Mouse (Mus musculus): ENCODE measurements around the gene Pls3.

Pls3 gene

DNA sequence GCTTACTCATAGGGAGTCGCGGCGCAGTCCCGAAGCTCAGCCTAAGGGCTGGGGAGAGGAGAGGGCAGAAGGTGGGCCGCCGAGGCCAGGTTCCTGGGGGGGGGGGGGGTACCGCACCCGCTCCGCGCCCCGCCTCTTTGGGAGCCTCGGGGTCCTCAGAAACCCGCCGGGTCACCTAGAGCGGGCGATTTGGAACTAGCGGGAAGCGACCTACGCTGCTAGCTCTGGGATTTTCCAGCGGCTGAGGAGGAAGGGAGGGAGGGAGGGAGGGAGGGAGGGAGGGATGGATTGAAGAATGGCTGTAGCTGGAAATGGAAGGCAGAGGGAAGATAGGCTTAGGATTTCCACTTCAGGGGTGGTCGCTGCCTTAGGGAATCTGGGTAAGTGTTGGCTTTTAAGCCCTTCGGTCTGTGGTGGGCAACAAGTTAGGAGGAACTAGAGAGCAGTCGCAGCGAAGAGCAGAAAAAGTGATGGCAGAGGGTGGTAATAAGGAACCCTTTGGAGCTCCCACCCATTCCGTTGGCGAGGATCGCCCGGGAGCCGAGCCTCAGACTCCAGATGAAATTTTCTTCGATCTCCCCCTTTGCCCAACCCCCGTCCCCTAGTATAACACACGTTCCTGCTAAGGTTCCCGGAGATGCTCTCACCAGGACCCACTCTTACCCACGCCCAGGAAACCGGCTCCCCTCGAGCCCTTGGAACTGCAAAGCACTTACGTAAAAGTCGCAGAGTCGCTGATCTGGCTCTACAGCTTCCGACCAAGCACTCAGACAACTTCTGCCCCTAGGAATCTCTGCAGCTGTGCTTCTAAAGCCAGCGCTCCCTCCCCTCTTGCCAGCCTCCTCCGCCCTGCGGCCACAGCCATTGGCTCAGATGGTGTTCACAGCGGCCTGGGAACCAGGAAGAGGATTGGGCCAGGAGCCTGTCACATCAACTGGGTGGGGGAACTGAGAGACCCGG, at the start of gene Pls3:
Gene Pls3, minus strand, starts transcription at position 851 of the 960 bp plus-strand sequence.
- no peak for DNase-seq (ENCODE audit: low read depth in 2 of 2, low spot score in 2 of 2)

DNA sequence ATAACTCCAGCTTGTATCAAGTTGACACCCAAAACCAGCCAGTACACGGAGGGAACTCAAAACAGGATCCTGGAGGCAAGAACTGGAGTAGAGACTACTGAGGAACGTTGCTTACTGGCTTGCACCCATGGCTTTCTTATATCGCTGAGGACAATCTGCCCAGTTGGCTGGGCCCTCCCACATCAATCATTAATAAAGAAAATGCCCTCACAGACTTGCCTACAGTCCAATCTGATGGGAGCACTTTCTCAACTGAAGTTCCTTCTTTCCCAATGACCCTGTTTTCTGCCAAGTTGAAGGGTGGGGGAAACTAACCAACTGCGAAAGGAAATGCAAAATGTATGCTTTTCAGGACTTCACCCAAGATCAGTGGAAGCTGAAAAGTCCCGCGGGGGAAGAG, 20.7 kb upstream of the Pls3 start:
- DNase-seq (ENCODE audit: low read depth in 2 of 2, low spot score in 2 of 2) = no peak

DNA sequence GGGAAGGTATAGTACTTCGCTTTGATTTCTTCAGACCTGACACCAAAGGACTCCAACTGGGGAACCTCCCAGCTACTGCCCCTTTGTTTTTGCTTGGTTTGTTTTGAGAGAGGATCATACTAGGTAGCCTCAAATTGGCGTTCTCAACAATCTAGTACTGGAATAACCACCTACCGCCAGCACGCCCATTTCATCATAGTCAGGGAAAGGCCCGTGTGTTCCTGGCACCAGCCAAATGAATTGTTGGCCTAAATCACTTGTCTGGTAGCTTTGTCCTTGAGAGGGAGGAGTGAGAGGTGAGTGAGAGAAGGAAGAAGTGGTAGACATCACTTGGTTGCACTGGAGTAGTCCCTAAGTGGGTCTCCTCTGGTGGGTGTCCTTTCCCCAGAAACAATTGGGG, 584 bp upstream of the Pls3 start:
- no peak for DNase-seq (ENCODE audit: low read depth in 2 of 2, low spot score in 2 of 2)

DNA sequence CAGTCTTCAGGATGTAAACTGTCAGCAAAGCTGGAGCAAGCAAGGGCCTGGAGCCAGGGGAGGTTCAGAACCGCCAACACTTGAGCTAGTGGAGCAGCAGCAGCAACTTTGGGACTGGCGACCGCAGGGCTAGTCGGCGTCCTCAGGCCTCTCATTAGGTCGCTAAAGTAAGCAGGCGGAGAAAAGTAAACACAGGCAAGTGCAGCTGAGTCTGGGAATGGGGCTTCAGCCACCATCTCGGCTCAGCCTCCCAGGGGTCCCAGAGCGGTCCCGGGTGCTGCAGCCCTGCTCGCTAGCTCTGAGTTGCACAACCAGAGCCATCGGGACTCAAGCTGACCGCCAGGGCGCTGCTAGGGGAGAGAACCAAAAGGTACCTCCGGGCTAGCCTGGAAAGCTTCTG, 1.2 kb downstream of the Pls3 start:
- no peak for DNase-seq (ENCODE audit: low read depth in 2 of 2, low spot score in 2 of 2)

DNA sequence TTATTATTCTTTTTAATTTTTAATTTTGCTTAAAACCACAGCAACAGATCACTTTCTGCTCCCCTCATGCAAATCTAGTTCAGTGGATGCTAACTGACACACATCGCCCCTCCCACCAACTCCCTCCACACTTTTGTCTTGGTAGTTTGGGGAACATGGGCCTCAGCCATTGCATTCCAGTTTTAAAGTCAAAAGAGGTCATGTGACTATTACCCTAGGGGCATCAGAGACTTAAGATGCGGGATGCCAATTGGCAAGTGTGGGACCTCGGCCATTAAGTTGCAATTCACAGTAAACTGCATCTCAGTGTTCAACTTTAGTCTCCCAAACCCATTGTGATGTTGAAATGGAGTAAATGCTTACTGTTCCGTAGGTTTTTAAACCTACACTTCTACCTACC, 1.7 kb downstream of the Pls3 start:
- no peak for DNase-seq (ENCODE audit: low read depth in 2 of 2, low spot score in 2 of 2)

DNA sequence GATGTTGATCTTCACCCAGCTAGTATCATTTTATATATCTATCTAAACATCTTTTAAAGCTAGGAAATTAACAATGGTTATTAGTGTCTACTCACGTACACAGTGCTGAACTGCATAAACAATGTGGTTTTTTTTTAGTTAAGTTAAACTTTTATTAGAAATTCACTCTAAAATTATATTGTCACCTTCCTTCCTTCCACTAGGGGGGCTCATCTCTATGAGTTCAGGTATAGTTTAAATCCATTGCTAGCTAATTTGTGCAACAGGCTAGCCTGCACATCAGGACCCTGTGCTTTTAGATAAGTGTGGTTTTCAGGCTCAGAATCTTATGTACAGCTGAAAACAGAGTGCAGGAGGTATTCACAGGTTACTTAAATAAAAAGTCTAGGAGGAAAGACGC, 3.1 kb downstream of the Pls3 start:
- no peak for DNase-seq (ENCODE audit: low read depth in 2 of 2, low spot score in 2 of 2)

DNA sequence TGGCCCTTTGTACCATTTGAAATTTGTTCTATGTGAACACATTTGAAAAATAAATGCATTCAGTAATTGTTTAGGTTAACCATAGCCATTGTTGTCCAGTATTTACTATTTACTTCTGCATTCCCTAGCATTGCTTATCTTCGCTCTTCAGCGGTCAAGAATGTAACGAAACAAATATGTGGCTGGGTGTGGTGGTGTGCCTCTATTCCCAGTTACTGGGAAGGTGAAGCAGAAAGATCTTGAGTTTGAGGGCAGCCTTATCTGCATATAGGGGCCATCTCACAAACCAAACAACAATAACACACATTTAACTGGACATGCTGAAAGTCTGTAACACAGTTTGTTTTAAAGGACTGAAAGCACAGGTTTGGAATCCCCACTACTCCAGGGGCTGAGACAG, 13.3 kb downstream of the Pls3 start:
- no peak for DNase-seq (ENCODE audit: low read depth in 2 of 2, low spot score in 2 of 2)

DNA sequence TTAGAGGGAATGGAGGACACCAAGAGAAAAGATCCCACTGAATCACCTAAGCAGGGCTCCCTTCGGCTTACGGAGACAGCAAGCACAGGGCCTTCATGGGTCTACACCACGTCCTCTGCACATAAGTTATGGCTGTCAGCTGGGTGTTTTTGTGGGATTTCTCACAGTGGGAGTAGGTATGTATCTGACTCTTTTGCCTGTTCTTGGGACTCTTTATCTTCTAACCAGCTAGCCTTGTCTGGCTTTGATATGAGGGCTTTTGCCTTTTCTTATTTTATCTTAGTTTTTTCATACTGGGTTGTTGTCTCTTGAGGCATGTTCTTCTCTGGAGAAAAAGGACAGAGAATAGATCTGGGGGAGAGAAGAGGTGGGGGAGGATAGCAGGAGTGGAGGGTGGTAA, 20.7 kb downstream of the Pls3 start:
- no peak for DNase-seq (ENCODE audit: low read depth in 2 of 2, low spot score in 2 of 2)

DNA sequence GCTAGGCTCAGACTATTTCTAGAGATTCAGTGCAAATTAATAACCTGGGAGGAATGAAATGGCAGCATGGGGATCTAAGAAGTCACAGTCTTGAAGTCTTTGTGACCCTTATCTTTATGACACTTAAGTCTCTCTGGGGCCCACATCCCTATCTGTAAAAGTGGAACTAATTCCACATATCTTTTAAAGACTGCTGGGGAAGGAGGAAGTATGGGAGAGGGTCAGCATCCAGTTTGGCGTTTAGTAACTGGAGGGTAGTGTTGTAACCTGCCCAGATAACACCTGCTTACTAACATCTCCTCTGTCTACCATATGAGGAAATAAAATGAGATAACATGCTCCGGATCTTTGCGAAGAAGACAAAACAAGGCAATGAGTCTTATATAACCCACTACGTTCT, 30.7 kb downstream of the Pls3 start:
- DNase-seq (ENCODE audit: low read depth in 2 of 2, low spot score in 2 of 2) = no peak

DNA sequence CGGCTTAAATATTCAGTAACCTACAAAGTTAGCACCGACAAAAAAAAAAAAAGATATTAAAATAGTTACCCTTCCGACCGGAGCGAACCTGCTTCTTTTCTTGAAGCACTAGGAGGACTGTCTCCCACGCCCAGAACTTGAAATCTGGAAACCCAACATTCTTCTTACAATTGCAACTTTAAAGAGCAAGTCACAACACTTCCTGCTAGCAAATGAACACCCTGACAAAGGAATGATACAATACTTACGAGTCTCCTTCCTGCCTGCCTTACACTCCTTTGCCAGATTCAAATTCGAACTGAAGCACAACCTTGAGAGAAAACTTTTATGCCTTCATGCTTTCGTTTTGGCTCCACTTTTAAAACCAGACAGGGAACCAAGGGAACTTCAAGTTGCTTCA, 32.1 kb downstream of the Pls3 start:
- no peak for DNase-seq (ENCODE audit: low read depth in 2 of 2, low spot score in 2 of 2)

DNA sequence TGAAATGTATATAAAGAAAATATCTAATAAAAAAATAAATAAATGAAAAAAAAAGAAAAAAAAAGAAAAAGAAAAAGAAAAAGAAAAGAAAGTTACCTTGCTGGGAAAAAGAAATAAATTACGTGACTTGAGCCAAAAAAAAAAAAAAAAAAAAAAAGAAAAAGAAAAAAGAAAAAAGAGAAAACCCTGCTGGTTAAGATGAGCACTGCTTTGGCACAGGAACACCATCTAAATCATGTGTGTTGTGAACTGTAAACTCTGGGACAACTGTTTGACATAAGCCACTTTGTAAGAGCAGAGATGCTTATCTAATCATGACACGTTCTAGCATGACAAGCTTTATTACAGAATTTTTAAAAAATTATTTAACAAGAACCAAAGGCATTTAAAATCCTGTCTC, 32.9 kb downstream of the Pls3 start:
- no peak for DNase-seq (ENCODE audit: low read depth in 2 of 2, low spot score in 2 of 2)

DNA sequence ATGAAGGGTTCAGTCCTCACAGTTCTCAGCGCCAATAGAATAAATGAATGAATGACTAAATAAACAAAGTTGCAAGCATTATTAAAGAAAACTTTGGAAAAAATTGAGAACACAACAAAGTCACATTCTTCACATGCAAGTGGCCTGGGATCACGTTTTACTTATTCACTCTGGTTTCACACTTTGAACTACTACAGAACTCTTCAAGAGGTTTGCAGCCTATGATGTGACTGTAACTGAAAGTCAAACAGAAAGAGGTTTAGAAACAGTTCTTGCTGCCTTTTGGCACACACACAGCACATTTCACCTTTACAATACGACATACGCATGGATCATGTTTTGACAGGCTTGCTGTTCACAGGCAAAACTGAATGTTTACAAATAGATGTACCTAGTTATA, 34.7 kb downstream of the Pls3 start:
- no peak for DNase-seq (ENCODE audit: low read depth in 2 of 2, low spot score in 2 of 2)

DNA sequence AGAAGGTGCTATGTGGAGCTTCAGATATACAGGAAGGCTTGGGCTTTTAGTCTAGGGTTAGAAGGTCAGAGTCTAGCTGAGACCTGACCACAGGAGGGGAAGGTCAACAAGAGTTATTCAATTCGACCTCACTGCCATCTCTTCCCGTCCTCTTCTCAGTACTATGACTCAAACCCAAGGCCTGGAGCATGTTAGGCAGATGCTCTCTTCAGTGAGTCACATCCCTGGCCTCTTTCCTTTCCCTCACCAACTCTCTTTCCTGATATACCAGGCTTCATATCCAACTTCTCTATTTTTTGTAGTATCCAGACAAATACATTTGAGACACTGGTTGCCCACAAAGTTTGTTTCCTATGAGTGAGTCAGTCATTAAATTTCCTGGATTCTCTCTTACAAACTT, 40.1 kb downstream of the Pls3 start:
- no peak for DNase-seq (ENCODE audit: low read depth in 2 of 2, low spot score in 2 of 2)

DNA sequence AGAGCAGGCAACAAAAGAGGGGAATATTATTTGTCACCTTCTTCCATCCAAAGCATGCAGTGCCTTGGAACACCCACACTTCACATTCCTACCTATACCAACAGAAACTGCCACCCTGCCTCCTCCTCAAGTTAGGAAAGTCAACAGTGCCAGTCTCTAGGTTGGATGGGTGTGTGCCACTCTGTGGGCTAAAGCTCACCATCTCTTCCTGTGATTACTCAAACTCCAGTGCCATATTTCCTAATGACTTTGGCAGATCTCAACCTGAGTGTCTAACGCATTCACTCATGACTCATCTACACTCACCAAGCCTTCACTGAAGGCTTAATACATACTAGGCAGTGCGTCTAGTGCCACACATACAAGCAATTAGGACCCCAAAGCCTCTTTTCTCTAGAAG, 40.7 kb downstream of the Pls3 start:
- no peak for DNase-seq (ENCODE audit: low read depth in 2 of 2, low spot score in 2 of 2)

DNA sequence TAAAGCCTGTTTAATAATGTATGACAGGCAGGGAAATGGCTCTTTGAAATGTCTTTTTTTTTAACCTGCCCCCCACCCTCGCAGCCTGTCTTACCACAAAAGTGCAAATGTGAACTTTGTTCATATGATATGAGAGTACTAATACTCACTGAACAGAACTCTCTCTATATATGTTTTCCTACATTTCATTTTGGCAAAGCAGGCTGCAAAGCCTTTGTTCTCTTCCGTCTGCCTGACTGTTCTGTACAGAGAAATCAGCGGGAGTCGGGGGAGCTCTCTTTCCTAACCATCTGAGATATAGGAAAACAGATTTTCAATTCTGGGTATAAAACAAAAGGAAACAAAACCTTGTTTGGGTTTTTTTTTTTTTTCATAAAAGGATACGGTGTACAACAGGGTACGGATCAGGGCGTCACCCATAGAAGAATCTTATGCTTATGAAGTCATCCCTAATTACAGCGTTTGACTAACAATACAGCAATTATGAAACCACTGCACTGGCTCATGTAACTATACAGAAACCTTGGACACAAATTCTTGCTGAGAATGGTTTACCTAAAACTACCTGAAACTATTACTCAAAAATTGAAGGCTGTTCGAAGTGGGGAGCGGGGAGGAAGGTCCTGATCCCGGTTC, 41.9 kb downstream of the Pls3 start:
- no peak for DNase-seq (ENCODE audit: low read depth in 2 of 2, low spot score in 2 of 2)

DNA sequence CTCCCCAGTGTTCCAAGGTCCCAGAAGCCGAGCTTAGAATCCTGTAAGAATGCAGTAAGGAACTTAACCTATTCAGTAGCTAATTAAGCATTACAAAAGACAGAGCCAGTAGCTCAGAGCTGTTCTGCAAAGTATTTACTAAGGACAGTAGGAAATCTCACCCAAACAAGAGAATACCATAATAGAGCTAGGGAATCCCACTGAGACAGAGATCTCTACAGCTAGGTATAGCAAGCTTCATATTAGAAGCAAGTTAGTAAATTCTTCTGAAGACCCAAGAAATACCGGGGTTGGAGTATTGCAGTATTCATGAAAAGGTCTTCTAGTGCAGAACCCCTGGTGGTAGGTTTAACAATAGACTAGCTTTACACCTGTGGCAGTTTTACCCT, 45.1 kb downstream of the Pls3 start:
- no peak for DNase-seq (ENCODE audit: low read depth in 2 of 2, low spot score in 2 of 2)

DNA sequence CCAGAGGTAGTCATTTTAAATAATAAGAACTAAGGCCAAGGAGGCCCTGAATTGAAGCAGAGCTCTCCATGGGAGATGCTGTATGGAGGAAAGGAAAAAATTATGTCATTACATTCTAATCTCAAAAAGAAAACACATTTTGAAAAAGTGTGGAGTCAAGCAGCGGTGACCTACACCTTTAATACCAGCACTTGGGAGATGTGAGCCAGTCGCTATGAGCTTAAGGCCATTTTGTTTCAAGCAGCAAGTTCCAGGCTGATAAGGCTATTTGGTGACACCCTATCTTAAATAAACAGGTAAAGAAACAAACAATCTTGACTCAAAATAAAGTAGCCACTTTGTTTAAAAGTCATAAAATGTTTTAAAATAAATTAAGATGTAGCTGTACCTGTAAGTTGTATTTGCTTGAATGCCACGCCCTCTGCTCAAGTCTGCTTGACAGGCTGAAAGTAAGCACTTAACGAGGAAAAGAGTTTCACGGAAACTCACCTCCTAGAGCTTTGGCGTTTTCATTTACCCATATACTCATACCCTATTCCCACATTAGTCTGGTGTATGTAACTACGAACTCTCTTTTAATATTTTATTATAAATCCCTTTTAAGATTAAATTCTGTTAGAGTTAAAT, 45.6 kb downstream of the Pls3 start:
- DNase-seq (ENCODE audit: low read depth in 2 of 2, low spot score in 2 of 2) = no peak

DNA sequence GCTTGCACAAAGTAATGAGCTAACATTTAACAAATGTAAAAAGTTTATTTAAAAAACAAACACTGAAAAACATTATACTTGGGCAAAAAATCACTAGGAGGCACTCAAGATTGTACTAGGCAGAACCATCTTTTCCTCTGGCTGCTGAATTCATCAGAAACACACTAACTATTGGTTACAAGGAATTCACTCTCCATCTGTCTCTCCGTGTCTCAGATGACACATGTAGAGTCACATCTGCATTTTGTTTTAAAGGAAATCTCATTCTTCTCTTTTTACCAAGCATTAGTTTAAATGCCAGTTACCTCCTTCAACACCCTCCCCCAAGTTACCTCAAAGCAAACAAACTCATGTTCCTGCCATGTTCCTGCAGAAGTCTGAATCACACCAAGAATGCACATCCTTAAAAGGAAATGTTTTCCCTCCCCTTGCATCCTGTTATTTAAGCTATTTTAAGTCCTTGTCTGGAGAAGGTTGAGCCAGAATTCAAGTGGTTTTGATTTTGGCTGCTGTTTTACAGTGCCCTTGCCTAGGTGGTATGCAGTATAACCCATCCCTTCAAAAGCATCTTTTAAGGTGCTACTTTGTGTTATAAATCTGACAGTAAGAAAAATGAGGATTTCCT, 56.2 kb downstream of the Pls3 start:
- DNase-seq (ENCODE audit: low read depth in 2 of 2, low spot score in 2 of 2) = no peak

DNA sequence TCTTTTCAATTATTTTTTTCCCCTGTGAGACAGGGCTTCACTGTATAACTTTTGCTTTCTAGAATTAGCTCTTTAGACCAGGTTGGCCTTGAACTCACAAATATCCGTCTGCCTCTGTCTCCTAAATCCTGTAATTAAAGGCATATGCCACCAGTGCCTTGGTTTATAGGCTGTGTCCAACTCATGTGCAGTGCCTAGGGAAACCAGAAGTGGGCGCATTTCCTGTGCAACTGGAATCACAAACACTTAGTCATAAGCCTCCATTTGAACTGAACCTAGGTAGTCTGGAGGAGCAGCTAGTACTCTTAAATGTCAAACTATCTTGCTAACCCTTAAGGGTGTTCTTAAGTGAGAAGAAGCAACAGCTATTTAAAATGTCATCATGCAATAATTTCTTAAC, 60.0 kb downstream of the Pls3 start:
- DNase-seq (ENCODE audit: low read depth in 2 of 2, low spot score in 2 of 2) = no peak

DNA sequence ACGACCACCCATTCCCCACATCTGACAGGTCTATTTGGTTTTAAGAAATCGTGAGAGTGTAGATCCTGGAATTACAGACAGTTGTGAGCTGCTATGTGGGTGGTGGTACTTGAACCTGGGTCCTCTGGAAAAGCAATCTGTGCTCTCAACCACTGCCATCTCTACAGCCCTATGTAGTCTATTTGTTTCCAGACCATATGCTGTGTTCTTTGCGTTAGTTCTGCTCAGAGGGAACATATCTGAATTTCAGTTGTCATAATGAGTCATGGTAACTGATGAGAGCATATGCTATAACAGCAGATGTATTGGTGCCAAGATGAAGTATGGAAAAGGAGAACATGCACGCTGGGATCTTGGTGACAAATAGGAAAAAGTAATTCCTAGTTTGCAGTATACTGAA, 60.9 kb downstream of the Pls3 start:
- no peak for DNase-seq (ENCODE audit: low read depth in 2 of 2, low spot score in 2 of 2)

DNA sequence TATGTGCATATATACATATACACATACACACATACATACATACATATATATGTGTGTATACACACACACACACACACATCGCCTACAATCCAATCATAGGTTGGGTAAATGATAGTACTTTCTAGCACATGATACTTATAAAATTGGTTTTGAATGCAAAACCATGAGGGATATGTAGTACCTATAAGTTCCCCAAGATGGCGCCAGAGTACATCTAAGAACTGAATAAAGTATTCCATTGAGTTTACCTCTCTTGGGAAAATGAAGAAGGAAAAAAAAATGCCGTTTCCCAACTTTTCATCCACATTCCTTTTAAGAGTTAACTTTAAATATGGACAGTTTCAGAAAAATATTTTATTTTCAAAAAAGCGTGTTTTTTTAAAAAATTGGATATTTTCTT, 78.4 kb downstream of the Pls3 start:
- peak in 1 of 2 experiments; percentile 5 for DNase-seq (ENCODE audit: low read depth in 2 of 2, low spot score in 2 of 2)

DNA sequence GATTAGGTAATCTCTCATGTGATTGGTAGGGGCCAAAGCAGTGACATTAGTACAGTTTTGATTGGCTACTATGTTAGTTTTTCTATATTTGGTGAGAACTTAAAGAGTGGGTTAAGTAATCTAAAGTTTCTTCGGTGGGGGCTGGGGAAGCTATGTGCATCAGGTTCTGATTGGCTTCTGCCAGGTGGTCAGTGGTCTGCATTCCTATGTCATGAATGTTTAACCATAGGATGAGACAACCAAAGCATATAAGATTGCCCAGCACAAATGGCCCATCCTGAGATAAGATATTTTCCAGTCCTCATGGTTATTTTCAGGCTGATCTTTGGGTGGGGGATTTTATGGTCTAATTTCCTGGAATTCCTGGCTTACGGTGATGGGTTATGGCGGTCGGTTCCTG, 95.2 kb downstream of the Pls3 start:
- no peak for DNase-seq (ENCODE audit: low read depth in 2 of 2, low spot score in 2 of 2)

All from CD8-positive naive resting alpha-beta T cell, adult 2 months (primary cell).